Mouse (Mus musculus) lung, postnatal 0 days (tissue): ENCODE results near the gene H2-M10.1.
"Not testable (repeated sequence)": the region's sequence is repeated elsewhere in the genome, so short reads cannot be mapped to it uniquely, and the experiment has no call there.

Experiments
- CTCF ChIP-seq: IDR thresholded peaks from 2 replicates; pipeline ENCODE4 v1.5.1; 2016; ENCODE audit warnings: antibody characterized with exemption, mild to moderate bottlenecking
- EP300 ChIP-seq: IDR thresholded peaks from 2 replicates; pipeline ENCODE4 v1.6.1; 2016; ENCODE audit warnings: antibody characterized with exemption, mild to moderate bottlenecking, control low read depth

DNA sequence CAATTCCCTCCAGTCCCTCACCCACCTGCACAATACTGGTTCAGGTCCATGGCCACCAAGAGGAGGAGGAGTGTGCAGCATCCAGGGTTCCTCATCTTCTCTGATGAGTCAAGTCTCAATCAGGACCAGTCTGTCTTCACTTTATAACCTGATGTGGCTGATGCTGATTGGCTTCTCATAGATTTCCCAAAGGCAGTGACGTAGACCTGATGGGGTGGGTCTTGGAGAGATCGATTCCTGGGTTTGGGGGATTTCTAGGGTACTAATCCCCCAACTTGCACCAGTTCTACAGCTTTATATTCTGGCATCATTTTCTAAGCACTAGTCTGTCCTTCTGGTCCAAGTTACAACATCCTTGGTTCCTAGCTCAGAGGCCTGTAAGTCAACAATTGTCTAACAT is 42.4 kb upstream of the H2-M10.1 start, which contains the start of gene H2-M10.3:
- TF ChIP-seq EP300, CTCF: not testable (repeated sequence)
